Mouse (Mus musculus) liver, adult 2 months (tissue): ENCODE measurements around the gene Gcm1.

Experiments used
- CTCF ChIP-seq: fragments of 200-500 bp; IDR thresholded peaks from 2 replicates; pipeline ENCODE4 v1.5.1; 2011; ENCODE audit warnings: low read depth, low read length, control low read depth
- POLR2A ChIP-seq: fragments of 200-500 bp; IDR thresholded peaks from 2 replicates; pipeline ENCODE4 v1.6.1; 2011; ENCODE audit warnings: low read length, control low read depth; ENCODE audit not compliant: insufficient read depth; ENCODE audit errors: extremely low read depth

- TF ChIP-seq POLR2A (no peak), CTCF (no peak)
Observed at GRCm38 (mm10) chr9:78030835-78031456, 20.8 kb upstream of the Gcm1 start.
